Mouse (Mus musculus) midbrain, embryonic 16.5 days (tissue): ENCODE measurements around the gene Ceacam16. TPM values are rescaled to one million over a fixed set of nuclear protein-coding genes. Genes with fewer than 3 reads are reported as not detected.

Experiments
- ATAC-seq: fragments of 200-750 bp; cut with Nextera tagmentation; 2 replicates; pipeline ENCODE4 v1.8.0; 2017; ENCODE audit warnings: moderate TSS enrichment
- H3K27ac ChIP-seq: fragments of 300-500 bp; sonication (generic); 2 replicates; pipeline ENCODE4 v1.5.1; 2014; ENCODE audit warnings: mild to moderate bottlenecking, low read length, mixed read lengths
- H3K27me3 ChIP-seq: fragments of 300-500 bp; sonication (generic); 2 replicates; pipeline ENCODE4 v1.6.1; 2014; ENCODE audit warnings: low read depth, low read length, mixed read lengths; ENCODE audit not compliant: control insufficient read depth, insufficient read depth
- H3K36me3 ChIP-seq: fragments of 300-500 bp; sonication (generic); 2 replicates; pipeline ENCODE4 v1.6.1; 2014; ENCODE audit warnings: mild to moderate bottlenecking, low read length, moderate library complexity, mixed read lengths; ENCODE audit not compliant: control insufficient read depth, insufficient read depth
- H3K4me1 ChIP-seq: fragments of 300-500 bp; sonication (generic); 2 replicates; pipeline ENCODE4 v1.6.1; 2014; ENCODE audit warnings: mild to moderate bottlenecking, low read length, mixed read lengths; ENCODE audit not compliant: control insufficient read depth, insufficient read depth
- H3K4me2 ChIP-seq: fragments of 300-500 bp; sonication (generic); 2 replicates; pipeline ENCODE4 v1.6.1; 2014; ENCODE audit warnings: mild to moderate bottlenecking, low read length, mixed read lengths
- H3K4me3 ChIP-seq: fragments of 300-500 bp; sonication (generic); 2 replicates; pipeline ENCODE4 v1.5.1; 2014; ENCODE audit warnings: low read depth, mild to moderate bottlenecking, low read length, moderate library complexity, mixed read lengths
- H3K9ac ChIP-seq: fragments of 300-500 bp; sonication (generic); 2 replicates; pipeline ENCODE4 v1.6.1; 2014; ENCODE audit warnings: low read depth, low read length, mixed read lengths
- H3K9me3 ChIP-seq: fragments of 300-500 bp; sonication (generic); replicated peaks from 2 replicates; pipeline ENCODE4 v1.6.1; 2014; ENCODE audit warnings: mild to moderate bottlenecking, low read length, mixed read lengths; ENCODE audit not compliant: control insufficient read depth, poor library complexity, severe bottlenecking
- WGBS: fragments of 180-500 bp; shearing (Covaris S2); extraction: QIAGEN DNeasy Blood & Tissue Kit; methylation state at CpG from one replicate; pipeline ENCODE4 v1.1.7; 2014; 5-methylcytosine and 5-hydroxymethylcytosine counted together
- polyA plus RNA-seq: library from polyadenylated mRNA; unstranded; fragments of >200 nt; fragmentation: Nextera tagmentation; extraction: Ambion mirVana; gene quantifications from 2 replicates; pipeline ENCODE4 v1.2.1, GENCODE M21; 2015

Ceacam16 gene
- polyA plus RNA-seq, 1 experiment from 2014 or later = 1.6 TPM

- Histone ChIP-seq H3K27ac (no peak overlapping the region), H3K9ac (no peak overlapping the region)
- WGBS = 74% methylated on average over 3 of the region's 3 CpGs
These were observed 27.0 kb downstream of the Ceacam16 start for GRCm38 (mm10) chr7:19834055-19834454.

GRCm38 (mm10) chr7:19831837-19832236 is 29.3 kb downstream of the Ceacam16 start:
- Histone ChIP-seq H3K9me3 (no peaks in the 10 kb centered on the region), H3K36me3 (no peaks in the 10 kb centered on the region), H3K4me3 (no peak overlapping the region), H3K9ac (no peak overlapping the region), H3K4me1 (0 out of 2 replicates have a peak, but pooled peaks cover 2% of the 10 kb centered on the region), H3K27ac (no peak overlapping the region), H3K4me2 (no peak overlapping the region), H3K27me3 (no peaks in the 10 kb centered on the region; the same call in 1 of the 2 replicates)
- WGBS = 50% methylated on average over 9 of the region's 9 CpGs
- 0 out of 2 replicates have a peak, but pooled peaks have one; percentile 28 for ATAC-seq

More at GRCm38 (mm10) chr7:19834055-19834454, 27.0 kb downstream of the Ceacam16 start:
- Histone ChIP-seq H3K36me3 (no peaks in the 10 kb centered on the region), H3K27me3 (no peaks in the 10 kb centered on the region), H3K9me3 (no peaks in the 10 kb centered on the region), H3K4me1 (0 out of 2 replicates have a peak, but pooled peaks cover 2% of the 10 kb centered on the region), H3K4me2 (no peak overlapping the region), H3K4me3 (no peak overlapping the region)
- no peak for ATAC-seq

GRCm38 (mm10) chr7:19830682-19831156 is 30.4 kb downstream of the Ceacam16 start:
- 38% methylated on average over 13 of the region's 13 CpGs for WGBS
- Histone ChIP-seq H3K9me3 (no peaks in the 10 kb centered on the region), H3K4me1 (0 out of 2 replicates have a peak, but pooled peaks cover 2% of the 10 kb centered on the region), H3K27me3 (no peaks in the 10 kb centered on the region; the same call in 1 of the 2 replicates), H3K4me3 (no peak overlapping the region), H3K4me2 (no peak overlapping the region), H3K9ac (no peak overlapping the region), H3K27ac (no peak overlapping the region), H3K36me3 (no peaks in the 10 kb centered on the region)
- no peak for ATAC-seq

GRCm38 (mm10) chr7:19829694-19830093 is 31.4 kb downstream of the Ceacam16 start:
- no peak overlapping the region for H3K27ac ChIP-seq
- peaks cover 3% of the 10 kb centered on the region for H3K27me3 ChIP-seq
- ATAC-seq = no peak
- WGBS = 82% methylated on average over 3 of the region's 3 CpGs
- H3K4me1 ChIP-seq = 0 out of 2 replicates have a peak, but pooled peaks cover 2% of the 10 kb centered on the region
- H3K4me2 ChIP-seq = no peak overlapping the region
- no peaks in the 10 kb centered on the region for H3K9me3 ChIP-seq
- no peak overlapping the region for H3K4me3 ChIP-seq
- H3K36me3 ChIP-seq = no peaks in the 10 kb centered on the region
- H3K9ac ChIP-seq = no peak overlapping the region

GRCm38 (mm10) chr7:19826756-19827155 is 34.3 kb downstream of the Ceacam16 start:
- Histone ChIP-seq H3K4me1 (peaks cover 8% of the 10 kb centered on the region), H3K27me3 (peaks cover 23% of the 10 kb centered on the region), H3K9me3 (no peaks in the 10 kb centered on the region), H3K9ac (no peak overlapping the region), H3K4me3 (no peak overlapping the region), H3K27ac (no peak overlapping the region), H3K36me3 (no peaks in the 10 kb centered on the region), H3K4me2 (no peak overlapping the region)
- WGBS = 41% methylated on average over 6 of the region's 6 CpGs
- ATAC-seq = no peak

GRCm38 (mm10) chr7:19824182-19824973 is 36.7 kb downstream of the Ceacam16 start:
- peaks cover 26% of the 10 kb centered on the region for H3K27me3 ChIP-seq
- peak overlapping the region; percentile 14; the same call in 1 of the 2 replicates for H3K4me2 ChIP-seq
- WGBS = 25% methylated on average over 26 of the region's 26 CpGs
- 0 out of 2 replicates have a peak, but pooled peaks have one; percentile 46 for ATAC-seq
- no peak overlapping the region; the same call in 1 of the 2 replicates for H3K4me3 ChIP-seq
- no peak overlapping the region for H3K27ac ChIP-seq
- H3K9ac ChIP-seq = no peak overlapping the region
- H3K9me3 ChIP-seq = no peaks in the 10 kb centered on the region
- peaks cover 7% of the 10 kb centered on the region for H3K4me1 ChIP-seq
- H3K36me3 ChIP-seq = no peaks in the 10 kb centered on the region

GRCm38 (mm10) chr7:19823256-19824181 is 37.6 kb downstream of the Ceacam16 start:
- WGBS = 24% methylated on average over 16 of the region's 16 CpGs
- Histone ChIP-seq H3K4me1 (peaks cover 7% of the 10 kb centered on the region), H3K9me3 (no peaks in the 10 kb centered on the region), H3K4me3 (no peak overlapping the region; the same call in 1 of the 2 replicates), H3K4me2 (peak overlapping the region; percentile 14; the same call in 1 of the 2 replicates), H3K27ac (no peak overlapping the region), H3K27me3 (peaks cover 26% of the 10 kb centered on the region), H3K9ac (no peak overlapping the region), H3K36me3 (no peaks in the 10 kb centered on the region)
- no peak for ATAC-seq

- Histone ChIP-seq H3K27ac (no peak within 1 kb of the TSS), H3K9ac (peak within 1 kb of the TSS; percentile 49), H3K4me3 (peak within 1 kb of the TSS; percentile 33), H3K36me3 (no peaks in the 10 kb centered on the region), H3K4me2 (peak within 1 kb of the TSS; percentile 54), H3K27me3 (peaks cover 26% of the 10 kb centered on the region), H3K9me3 (no peaks in the 10 kb centered on the region), H3K4me1 (peaks cover 7% of the 10 kb centered on the region)
- 3% methylated on average over 13 of the region's 42 CpGs for WGBS
- no peak for ATAC-seq
These were observed 38.5 kb downstream of the Ceacam16 start, which contains the start of gene Bcl3 for GRCm38 (mm10) chr7:19822604-19823058. Gene Bcl3 (minus strand): TSS chr7:19822770.
